Mouse (Mus musculus): ENCODE data around the gene Cask. TPM values are rescaled to one million over a fixed set of nuclear protein-coding genes. Genes with fewer than 3 reads are reported as not detected.
"Not testable (repeated sequence)": the region's sequence is repeated elsewhere in the genome, so short reads cannot be mapped to it uniquely, and the experiment has no call there.

The Cask gene
- polyA plus RNA-seq, 1 experiment from 2014 or later, result 7.7 TPM

DNA sequence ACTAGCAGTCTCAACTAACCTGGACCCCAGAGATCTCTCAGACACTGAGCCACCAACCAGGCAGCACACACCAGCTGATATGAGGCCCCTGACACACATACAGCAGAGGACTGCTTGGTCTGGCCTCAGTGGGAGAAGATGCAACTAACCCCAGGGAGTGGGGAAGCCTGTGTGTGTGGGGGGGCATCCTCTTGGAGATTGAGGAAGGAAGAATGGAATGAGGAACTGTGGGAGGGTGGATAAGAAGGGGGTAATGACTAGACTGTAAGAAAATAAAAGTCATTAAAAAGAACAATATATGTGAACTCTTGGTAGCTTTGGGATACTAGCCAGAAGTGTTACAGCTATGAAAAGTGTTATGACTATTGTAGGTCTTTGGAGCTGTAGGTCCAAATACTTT lies 120.4 kb downstream of the Cask start:
- ATAC-seq (replicated peaks; ENCODE audit: insufficient number of reproducible peaks, low FRiP score, low TSS enrichment); H3K9me3 ChIP-seq (replicated peaks; ENCODE audit: control insufficient read depth, low read length); H3K4me1 ChIP-seq (ENCODE audit: control insufficient read depth, insufficient read depth, low read length); H3K4me3 ChIP-seq (ENCODE audit: low read depth, low read length); H3K27ac ChIP-seq (ENCODE audit: low read depth, low read length); H3K27me3 ChIP-seq (ENCODE audit: control insufficient read depth, insufficient read depth, low read length); H3K9ac ChIP-seq (ENCODE audit: low read depth, low read length); H3K36me3 ChIP-seq (ENCODE audit: control insufficient read depth, insufficient read depth, low read length); H3K4me2 ChIP-seq: not testable (repeated sequence)

DNA sequence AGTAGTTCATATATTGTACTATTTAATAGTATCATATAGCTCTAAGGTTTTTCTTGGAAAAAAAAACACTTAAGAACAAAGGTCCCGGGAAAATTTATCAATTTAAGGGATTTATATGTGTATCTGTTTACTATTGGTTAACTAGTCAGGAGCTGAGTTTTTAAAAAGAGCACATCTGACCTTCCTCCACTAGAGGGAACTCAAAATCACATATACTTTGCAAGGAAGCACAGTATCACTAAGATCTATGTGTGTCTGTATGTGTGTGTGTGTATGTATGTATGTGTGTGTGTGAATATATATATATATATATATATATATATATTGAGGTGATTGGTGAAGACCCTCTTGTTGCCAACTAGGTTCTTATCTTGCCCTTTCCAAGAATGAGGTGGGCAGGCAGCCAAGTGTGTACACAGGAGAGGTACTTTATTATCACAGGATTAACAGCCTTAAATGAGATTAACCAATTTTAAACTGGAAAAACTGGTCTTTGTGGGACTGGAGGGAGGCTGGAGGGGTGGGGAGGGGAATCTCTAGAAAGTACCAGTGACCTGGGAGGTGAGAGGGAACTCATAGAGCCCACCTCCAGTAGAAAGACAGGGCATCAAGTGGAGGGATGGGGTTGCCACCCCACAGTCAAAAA lies 121.2 kb downstream of the Cask start:
- Histone ChIP-seq H3K4me1 (ENCODE audit: control insufficient read depth, insufficient read depth, low read length) (no peaks in the 10 kb centered on the region; the same call in 1 of the 2 replicates), H3K9ac (ENCODE audit: low read depth, low read length) (no peak overlapping the region), H3K36me3 (ENCODE audit: control insufficient read depth, insufficient read depth, low read length) (no peaks in the 10 kb centered on the region), H3K4me3 (ENCODE audit: low read depth, low read length) (no peak overlapping the region), H3K27ac (ENCODE audit: low read depth, low read length) (no peak overlapping the region), H3K9me3 (replicated peaks; ENCODE audit: control insufficient read depth, low read length) (no peaks in the 10 kb centered on the region), H3K4me2 (no peak overlapping the region), H3K27me3 (ENCODE audit: control insufficient read depth, insufficient read depth, low read length) (no peaks in the 10 kb centered on the region)
- WGBS (ENCODE audit: insufficient replicate concordance), result 63% methylated on average over 1 of the region's 1 CpGs
- no peak for ATAC-seq (replicated peaks; ENCODE audit: insufficient number of reproducible peaks, low FRiP score, low TSS enrichment)

DNA sequence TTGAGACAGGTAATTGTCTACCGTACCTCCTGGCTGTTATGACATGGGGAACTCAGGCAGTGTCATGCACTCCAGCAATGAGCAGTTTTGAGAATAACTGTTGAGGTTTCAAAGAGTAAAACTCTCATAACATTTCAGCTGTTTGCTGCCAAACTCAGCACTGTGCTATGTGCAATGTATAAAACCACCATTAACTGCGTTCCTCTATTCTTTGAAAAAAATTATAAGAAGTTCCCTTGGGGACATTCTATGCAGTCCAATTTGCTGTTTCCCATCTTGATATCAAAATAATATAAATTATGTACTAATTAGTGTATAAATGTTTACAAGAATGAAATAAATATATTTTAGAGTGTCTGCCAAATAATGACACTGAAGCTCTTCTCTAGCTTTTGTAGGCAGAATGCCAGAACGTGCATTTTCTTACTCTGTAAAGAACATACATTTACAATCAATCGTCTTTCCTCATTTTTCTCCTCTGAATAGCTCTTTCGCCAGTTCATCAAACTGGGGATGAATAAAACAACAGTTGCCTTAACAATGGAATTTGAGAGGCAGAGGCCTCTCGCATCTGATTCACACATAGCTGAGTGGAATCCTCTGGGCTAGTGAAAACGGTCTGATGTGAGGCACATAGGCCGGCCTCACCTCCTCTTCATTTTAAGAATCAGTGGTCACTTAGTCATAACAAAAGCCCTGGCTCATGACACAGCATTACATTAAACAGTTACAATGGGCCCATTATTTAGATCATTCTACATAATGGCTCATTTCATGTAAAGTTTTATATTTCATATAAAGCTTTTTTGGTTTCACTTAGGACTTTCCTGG lies 125.4 kb downstream of the Cask start:
- Histone ChIP-seq H3K4me1 (ENCODE audit: control insufficient read depth, insufficient read depth, low read length) (no peaks in the 10 kb centered on the region), H3K36me3 (ENCODE audit: control insufficient read depth, insufficient read depth, low read length) (no peaks in the 10 kb centered on the region), H3K4me3 (ENCODE audit: low read depth, low read length) (no peak overlapping the region), H3K4me2 (no peak overlapping the region), H3K9ac (ENCODE audit: low read depth, low read length) (no peak overlapping the region), H3K27me3 (ENCODE audit: control insufficient read depth, insufficient read depth, low read length) (no peaks in the 10 kb centered on the region), H3K27ac (ENCODE audit: low read depth, low read length) (no peak overlapping the region), H3K9me3 (replicated peaks; ENCODE audit: control insufficient read depth, low read length) (no peaks in the 10 kb centered on the region)
- 79% methylated on average over 8 of the region's 8 CpGs for WGBS (ENCODE audit: insufficient replicate concordance)
- ATAC-seq (replicated peaks; ENCODE audit: insufficient number of reproducible peaks, low FRiP score, low TSS enrichment), result no peak

DNA sequence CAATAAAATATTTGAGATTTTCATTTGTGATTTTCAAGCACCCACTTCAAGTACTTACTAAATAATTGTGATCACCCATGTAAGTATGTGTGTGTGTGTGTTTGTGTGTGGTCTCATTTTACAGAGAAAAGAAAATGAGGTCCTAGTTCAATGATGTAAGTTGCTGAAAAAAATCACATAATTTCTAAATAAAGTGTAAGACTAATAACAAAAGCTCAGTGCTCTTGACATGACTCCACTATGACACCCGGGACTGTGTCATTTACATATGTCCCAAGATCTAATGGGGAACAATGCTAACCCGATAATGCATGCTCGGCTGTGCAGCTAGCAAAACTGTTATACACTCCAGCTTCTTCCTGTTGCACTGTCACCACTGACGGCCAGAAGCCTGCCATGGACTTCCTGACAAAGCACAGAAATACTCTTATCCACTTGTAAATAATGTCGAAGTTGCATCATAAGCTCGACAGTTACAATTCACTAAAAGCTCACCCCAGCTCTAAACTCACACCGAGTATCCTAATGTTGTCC lies 130.8 kb downstream of the Cask start:
- Histone ChIP-seq H3K9me3 (replicated peaks; ENCODE audit: control insufficient read depth, low read length) (no peaks in the 10 kb centered on the region), H3K36me3 (ENCODE audit: control insufficient read depth, insufficient read depth, low read length) (no peaks in the 10 kb centered on the region), H3K4me3 (ENCODE audit: low read depth, low read length) (no peak overlapping the region), H3K9ac (ENCODE audit: low read depth, low read length) (no peak overlapping the region), H3K4me2 (no peak overlapping the region), H3K27ac (ENCODE audit: low read depth, low read length) (no peak overlapping the region), H3K27me3 (ENCODE audit: control insufficient read depth, insufficient read depth, low read length) (no peaks in the 10 kb centered on the region), H3K4me1 (ENCODE audit: control insufficient read depth, insufficient read depth, low read length) (no peaks in the 10 kb centered on the region)
- 48% methylated on average over 7 of the region's 7 CpGs for WGBS (ENCODE audit: insufficient replicate concordance)
- ATAC-seq (replicated peaks; ENCODE audit: insufficient number of reproducible peaks, low FRiP score, low TSS enrichment), result no peak

DNA sequence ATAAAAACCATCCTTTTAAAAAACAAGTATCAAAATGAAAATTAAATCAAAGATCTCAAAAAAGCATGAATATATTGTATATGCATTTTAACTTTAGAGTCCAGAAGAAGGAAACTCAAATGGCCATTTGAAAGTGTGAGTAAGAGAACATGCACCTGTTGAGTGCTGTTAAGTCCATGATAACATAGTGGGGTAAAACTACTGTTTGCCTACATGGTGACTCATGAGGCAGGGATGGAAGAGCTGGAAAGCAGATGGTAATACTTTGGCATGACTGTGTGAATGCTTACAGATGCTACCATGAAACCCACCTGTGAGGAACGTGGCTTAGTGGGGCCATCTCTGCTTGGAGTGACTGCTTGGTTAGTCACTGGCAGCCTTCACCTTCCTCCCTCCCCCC lies 132.9 kb downstream of the Cask start:
- no peak overlapping the region for H3K4me3 ChIP-seq (ENCODE audit: low read depth, low read length)

DNA sequence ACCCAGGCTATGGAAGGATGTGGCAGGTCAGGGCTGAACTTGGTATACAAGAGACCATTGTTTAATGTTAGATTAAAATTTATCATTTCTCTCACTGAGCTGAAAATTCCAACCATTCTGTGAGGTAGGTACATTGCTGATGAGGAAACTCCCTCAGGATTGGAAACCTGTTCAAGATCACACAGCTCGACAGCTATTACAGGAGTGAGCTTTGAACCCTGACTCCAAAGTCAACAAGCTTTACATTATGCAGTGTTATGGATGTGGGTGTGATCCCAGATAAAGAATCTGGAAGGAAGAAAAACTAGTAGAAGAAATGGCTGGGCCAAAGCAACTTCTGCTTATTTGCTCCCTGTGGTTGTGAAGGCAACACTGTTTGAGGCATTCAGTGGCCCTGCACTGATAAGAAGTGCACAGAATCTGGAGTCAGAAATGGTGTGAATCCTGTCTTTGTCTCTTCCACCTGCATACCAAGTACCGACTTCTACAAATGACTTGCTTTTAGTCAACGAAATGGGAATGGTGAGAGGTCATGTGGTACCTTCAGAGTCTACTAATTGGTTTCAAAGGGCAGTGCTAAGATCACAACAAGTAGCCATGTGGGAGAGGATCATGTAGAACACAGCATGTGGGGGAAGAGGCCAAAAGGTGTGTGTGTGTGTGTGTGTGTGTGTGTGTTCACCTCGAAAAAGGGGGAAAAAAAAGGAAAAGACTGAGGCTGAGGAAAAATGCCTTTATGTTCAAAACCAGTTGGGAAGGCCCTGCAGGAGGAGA lies 134.2 kb downstream of the Cask start:
- Histone ChIP-seq H3K9ac (ENCODE audit: low read depth, low read length) (no peak overlapping the region), H3K27me3 (ENCODE audit: control insufficient read depth, insufficient read depth, low read length) (no peaks in the 10 kb centered on the region), H3K4me1 (ENCODE audit: control insufficient read depth, insufficient read depth, low read length) (no peaks in the 10 kb centered on the region), H3K9me3 (replicated peaks; ENCODE audit: control insufficient read depth, low read length) (no peaks in the 10 kb centered on the region), H3K36me3 (ENCODE audit: control insufficient read depth, insufficient read depth, low read length) (no peaks in the 10 kb centered on the region), H3K4me2 (no peak overlapping the region), H3K27ac (ENCODE audit: low read depth, low read length) (no peak overlapping the region), H3K4me3 (ENCODE audit: low read depth, low read length) (no peak overlapping the region)
- ATAC-seq (replicated peaks; ENCODE audit: insufficient number of reproducible peaks, low FRiP score, low TSS enrichment), result no peak
- WGBS (ENCODE audit: insufficient replicate concordance), result 65% methylated on average over 4 of the region's 4 CpGs

More for the DNA sequence above, 132.9 kb downstream of the Cask start:
- no peaks in the 10 kb centered on the region for H3K9me3 ChIP-seq (replicated peaks; ENCODE audit: control insufficient read depth, low read length)
- no peak overlapping the region for H3K27ac ChIP-seq (ENCODE audit: low read depth, low read length)
- no peaks in the 10 kb centered on the region for H3K36me3 ChIP-seq (ENCODE audit: control insufficient read depth, insufficient read depth, low read length)
- ATAC-seq (replicated peaks; ENCODE audit: insufficient number of reproducible peaks, low FRiP score, low TSS enrichment), result no peak
- no peaks in the 10 kb centered on the region for H3K4me1 ChIP-seq (ENCODE audit: control insufficient read depth, insufficient read depth, low read length)
- H3K27me3 ChIP-seq (ENCODE audit: control insufficient read depth, insufficient read depth, low read length), result no peaks in the 10 kb centered on the region
- no peak overlapping the region for H3K4me2 ChIP-seq
- no peak overlapping the region for H3K9ac ChIP-seq (ENCODE audit: low read depth, low read length)
- WGBS (ENCODE audit: insufficient replicate concordance), result 57% methylated on average over 1 of the region's 1 CpGs

DNA sequence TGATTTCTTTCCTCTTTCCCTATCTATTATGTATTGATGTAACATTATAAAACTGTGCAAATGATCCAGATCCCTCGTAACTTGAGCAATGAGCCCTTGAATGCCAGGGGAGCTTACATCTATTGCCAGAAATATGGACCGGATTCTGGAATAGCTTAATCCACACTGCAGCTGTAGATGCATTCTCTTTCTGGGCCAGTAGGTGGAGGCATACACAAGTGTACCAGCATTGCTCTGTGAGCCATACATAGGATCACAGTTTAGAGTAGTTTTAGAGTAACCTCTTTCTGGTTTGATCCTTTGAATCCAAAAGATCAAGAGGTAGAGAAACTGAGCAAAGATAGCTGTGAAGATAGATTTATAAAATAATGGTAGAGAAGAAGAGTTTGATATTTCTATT lies 141.0 kb downstream of the Cask start:
- Histone ChIP-seq H3K4me1 (ENCODE audit: control insufficient read depth, insufficient read depth, low read length) (no peaks in the 10 kb centered on the region), H3K9ac (ENCODE audit: low read depth, low read length) (no peak overlapping the region), H3K27me3 (ENCODE audit: control insufficient read depth, insufficient read depth, low read length) (no peaks in the 10 kb centered on the region), H3K36me3 (ENCODE audit: control insufficient read depth, insufficient read depth, low read length) (no peaks in the 10 kb centered on the region), H3K27ac (ENCODE audit: low read depth, low read length) (no peak overlapping the region), H3K4me3 (ENCODE audit: low read depth, low read length) (no peak overlapping the region), H3K9me3 (replicated peaks; ENCODE audit: control insufficient read depth, low read length) (no peaks in the 10 kb centered on the region), H3K4me2 (no peak overlapping the region)
- ATAC-seq (replicated peaks; ENCODE audit: insufficient number of reproducible peaks, low FRiP score, low TSS enrichment), result no peak
- WGBS (ENCODE audit: insufficient replicate concordance), result 54% methylated on average over 2 of the region's 2 CpGs

DNA sequence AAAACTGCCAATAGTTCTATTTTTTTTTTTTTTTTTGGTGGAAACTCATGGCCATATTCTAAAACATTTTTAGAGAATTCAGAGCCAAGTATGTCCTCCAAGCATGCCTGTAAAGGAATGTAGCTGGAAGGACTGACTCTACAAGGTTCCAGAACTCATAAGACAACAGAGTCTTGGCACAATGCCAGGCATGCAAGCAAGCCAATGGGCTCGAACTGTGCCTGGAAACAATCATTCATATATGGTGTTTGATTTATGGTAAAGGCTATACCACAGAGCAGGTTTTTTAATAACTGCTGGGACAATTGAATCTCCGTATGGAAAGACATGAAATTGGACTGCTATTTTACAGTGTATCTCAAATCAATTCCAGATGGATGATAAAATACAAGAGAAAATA lies 146.1 kb downstream of the Cask start:
- Histone ChIP-seq H3K9me3 (replicated peaks; ENCODE audit: control insufficient read depth, low read length) (no peaks in the 10 kb centered on the region), H3K36me3 (ENCODE audit: control insufficient read depth, insufficient read depth, low read length) (no peaks in the 10 kb centered on the region), H3K4me1 (ENCODE audit: control insufficient read depth, insufficient read depth, low read length) (no peaks in the 10 kb centered on the region), H3K4me3 (ENCODE audit: low read depth, low read length) (no peak overlapping the region), H3K9ac (ENCODE audit: low read depth, low read length) (no peak overlapping the region), H3K27ac (ENCODE audit: low read depth, low read length) (no peak overlapping the region), H3K4me2 (no peak overlapping the region), H3K27me3 (ENCODE audit: control insufficient read depth, insufficient read depth, low read length) (no peaks in the 10 kb centered on the region)
- ATAC-seq (replicated peaks; ENCODE audit: insufficient number of reproducible peaks, low FRiP score, low TSS enrichment), result no peak
- 52% methylated on average over 2 of the region's 2 CpGs for WGBS (ENCODE audit: insufficient replicate concordance)
